Mouse (Mus musculus) liver, embryonic 14.5 days (tissue): ENCODE data around the gene Rapgef1. TPM values are rescaled to one million over a fixed set of nuclear protein-coding genes. Genes with fewer than 3 reads are reported as not detected.

Source experiments
- ATAC-seq: fragments of 200-750 bp; cut with Nextera tagmentation; 2 replicates; pipeline ENCODE4 v1.8.0; 2017; ENCODE audit warnings: moderate number of reproducible peaks, mild to moderate bottlenecking, moderate library complexity; ENCODE audit not compliant: insufficient read depth
- DNase-seq, 3 experiments: peaks; one replicate each; pipeline ENCODE4 v3.0.0-alpha.2; 2012 to 2013; ENCODE audit warnings: low read depth in 3 of 3, low spot score in 3 of 3
- H3K27ac ChIP-seq: fragments of 300-500 bp; sonication (generic); 2 replicates; pipeline ENCODE4 v1.5.1; 2014; ENCODE audit warnings: moderate library complexity, mild to moderate bottlenecking, control low read depth, inconsistent platforms
- H3K27me3 ChIP-seq: fragments of 300-500 bp; sonication (generic); 2 replicates; pipeline ENCODE4 v1.6.1; 2014; ENCODE audit warnings: mild to moderate bottlenecking, low read length, moderate library complexity; ENCODE audit not compliant: control insufficient read depth, insufficient read depth
- H3K36me3 ChIP-seq: fragments of 300-500 bp; sonication (generic); replicated peaks from 2 replicates; pipeline ENCODE4 v1.6.1; 2014; ENCODE audit warnings: low read depth; ENCODE audit not compliant: control insufficient read depth, insufficient read depth
- H3K4me1 ChIP-seq, 2 experiments: fragments of 200-500 bp in 1 of 2; fragments of 300-500 bp in 1 of 2; sonication (generic) in 1 of 2; replicated peaks; 2 replicates each; pipeline ENCODE4 v1.6.1; 2012 to 2014; ENCODE audit warnings: antibody characterized with exemption in 1 of 2, inconsistent platforms in 1 of 2, low read length in 1 of 2; ENCODE audit not compliant: control insufficient read depth in 2 of 2, insufficient read depth in 2 of 2
- H3K4me2 ChIP-seq: fragments of 300-500 bp; sonication (generic); 2 replicates; pipeline ENCODE4 v1.6.1; 2014; ENCODE audit warnings: low read depth, mild to moderate bottlenecking, control low read depth, moderate library complexity
- H3K4me3 ChIP-seq, 2 experiments: fragments of 200-500 bp in 1 of 2; fragments of 300-500 bp in 1 of 2; sonication (generic) in 1 of 2; 2 replicates each; pipeline ENCODE4 v1.5.1; 2012 to 2014; ENCODE audit warnings: low read depth in 2 of 2, low read length in 2 of 2, mild to moderate bottlenecking in 2 of 2, control low read depth in 1 of 2, inconsistent platforms in 1 of 2, moderate library complexity in 1 of 2; ENCODE audit not compliant: insufficient read depth in 1 of 2
- H3K9ac ChIP-seq: fragments of 300-500 bp; sonication (generic); replicated peaks from 2 replicates; pipeline ENCODE4 v1.6.1; 2014; ENCODE audit warnings: mild to moderate bottlenecking, control low read depth, moderate library complexity
- H3K9me3 ChIP-seq: fragments of 300-500 bp; sonication (generic); 2 replicates; pipeline ENCODE4 v1.6.1; 2016; ENCODE audit warnings: low read length, mixed read lengths; ENCODE audit not compliant: control insufficient read depth
- CTCF ChIP-seq: IDR thresholded peaks from 2 replicates; pipeline ENCODE4 v1.5.1; 2016; ENCODE audit warnings: antibody characterized with exemption, low read depth, control low read depth
- EP300 ChIP-seq: IDR thresholded peaks from 2 replicates; pipeline ENCODE4 v1.6.1; 2016; ENCODE audit warnings: antibody characterized with exemption, low read depth
- WGBS: fragments of 180-500 bp; shearing (Covaris S2); extraction: QIAGEN DNeasy Blood & Tissue Kit; methylation state at CpG from one replicate; pipeline ENCODE4 v1.1.7; 2014; ENCODE audit not compliant: insufficient replicate concordance; 5-methylcytosine and 5-hydroxymethylcytosine counted together
- polyA plus RNA-seq, 2 experiments: library from polyadenylated mRNA; depleted of rRNA in 1 of 2; stranded (reverse) in 1 of 2; unstranded in 1 of 2; fragments of >200 nt; fragmentation: Nextera tagmentation in 1 of 2; extraction: Ambion mirVana in 1 of 2; gene quantifications; 2 replicates each; pipeline versions ENCODE4 v1.2.1 to v1.2.3; 2012 to 2014

Rapgef1 gene
- polyA plus RNA-seq, 2 experiments, result 3.9 to 11.1 TPM

- H3K4me3 ChIP-seq, result no peak overlapping the region
- H3K9ac ChIP-seq, result no peak overlapping the region
- no peak for TF ChIP-seq EP300
- no peak for TF ChIP-seq CTCF
- H3K4me1 ChIP-seq, result 0 out of 4 replicates have a peak, but pooled peaks cover 0 to 7% of the 10 kb centered on the region in 2 experiments
- no peak overlapping the region for H3K4me2 ChIP-seq
- 30% methylated on average over 5 of the region's 5 CpGs for WGBS
- ATAC-seq, result no peak; the same call in 1 of the 2 replicates
- H3K36me3 ChIP-seq, result no peaks in the 10 kb centered on the region
- no peaks in the 10 kb centered on the region for H3K9me3 ChIP-seq
- H3K27ac ChIP-seq, result no peak overlapping the region
- H3K27me3 ChIP-seq, result no peaks in the 10 kb centered on the region
- no peak for DNase-seq
Measured at GRCm38 (mm10) chr2:29639953-29640743, 20.6 kb downstream of the Rapgef1 start.

DNA sequence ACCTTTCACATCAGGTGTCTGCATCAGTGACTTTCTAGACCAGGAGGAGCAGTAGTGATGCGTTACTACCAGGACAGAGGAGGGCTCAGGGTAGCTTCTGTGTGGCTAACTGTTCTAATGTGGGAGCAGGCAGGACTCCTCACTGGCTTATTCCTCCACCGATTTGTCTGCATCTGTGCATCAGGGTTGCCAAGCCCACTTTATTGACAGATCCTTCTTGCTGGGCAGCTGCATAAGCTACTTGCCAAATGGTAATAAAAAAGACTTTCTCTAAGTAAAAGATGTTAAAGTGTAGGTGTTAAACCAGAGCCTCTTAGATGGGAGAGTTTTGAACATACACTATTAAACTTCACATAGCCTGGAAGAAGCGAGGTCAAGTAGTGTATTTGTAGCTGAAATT, 22.2 kb downstream of the Rapgef1 start:
- no peak for TF ChIP-seq EP300
- no peak for TF ChIP-seq CTCF
- DNase-seq, result no peak
- no peak overlapping the region for H3K9ac ChIP-seq
- H3K4me3 ChIP-seq, result no peak overlapping the region
- H3K27me3 ChIP-seq, result no peaks in the 10 kb centered on the region
- no peaks in the 10 kb centered on the region for H3K36me3 ChIP-seq
- H3K4me1 ChIP-seq, result 0 out of 4 replicates have a peak, but pooled peaks cover 0 to 7% of the 10 kb centered on the region in 2 experiments
- H3K27ac ChIP-seq, result no peak overlapping the region
- H3K9me3 ChIP-seq, result no peaks in the 10 kb centered on the region
- WGBS, result 69% methylated on average over 3 of the region's 3 CpGs
- no peak overlapping the region for H3K4me2 ChIP-seq
- ATAC-seq, result no peak

DNA sequence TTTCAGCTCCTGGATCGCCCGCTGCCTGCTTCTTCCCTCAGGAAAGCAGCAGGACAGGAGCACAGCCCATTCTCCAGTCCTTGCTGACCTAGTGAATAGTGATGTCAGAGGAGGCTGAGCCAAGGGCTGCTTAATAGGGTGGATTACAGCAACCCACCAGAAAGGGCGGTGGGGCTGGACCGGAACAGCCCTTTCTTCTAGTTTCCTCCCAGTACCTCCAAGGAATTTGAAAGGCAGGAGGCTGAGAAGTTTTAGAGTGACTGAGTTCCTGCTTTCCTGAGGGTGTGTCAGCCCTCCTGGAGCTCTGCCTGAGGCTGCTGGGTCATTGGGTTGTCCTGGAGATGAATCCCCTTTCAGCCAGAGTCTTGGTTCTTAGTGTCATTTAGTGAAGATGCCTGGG, 23.9 kb downstream of the Rapgef1 start:
- TF ChIP-seq CTCF (no peak), EP300 (no peak)
- Histone ChIP-seq H3K36me3 (no peaks in the 10 kb centered on the region), H3K4me3 (no peak overlapping the region), H3K27me3 (no peaks in the 10 kb centered on the region), H3K4me1 (peaks cover 0 to 9% of the 10 kb centered on the region in 2 experiments; a peak in 1 of 4 replicates), H3K27ac (no peak overlapping the region), H3K9me3 (no peaks in the 10 kb centered on the region), H3K9ac (no peak overlapping the region), H3K4me2 (no peak overlapping the region)
- ATAC-seq (no peak), DNase-seq (no peak)
- WGBS, result 77% methylated on average over 4 of the region's 4 CpGs

DNA sequence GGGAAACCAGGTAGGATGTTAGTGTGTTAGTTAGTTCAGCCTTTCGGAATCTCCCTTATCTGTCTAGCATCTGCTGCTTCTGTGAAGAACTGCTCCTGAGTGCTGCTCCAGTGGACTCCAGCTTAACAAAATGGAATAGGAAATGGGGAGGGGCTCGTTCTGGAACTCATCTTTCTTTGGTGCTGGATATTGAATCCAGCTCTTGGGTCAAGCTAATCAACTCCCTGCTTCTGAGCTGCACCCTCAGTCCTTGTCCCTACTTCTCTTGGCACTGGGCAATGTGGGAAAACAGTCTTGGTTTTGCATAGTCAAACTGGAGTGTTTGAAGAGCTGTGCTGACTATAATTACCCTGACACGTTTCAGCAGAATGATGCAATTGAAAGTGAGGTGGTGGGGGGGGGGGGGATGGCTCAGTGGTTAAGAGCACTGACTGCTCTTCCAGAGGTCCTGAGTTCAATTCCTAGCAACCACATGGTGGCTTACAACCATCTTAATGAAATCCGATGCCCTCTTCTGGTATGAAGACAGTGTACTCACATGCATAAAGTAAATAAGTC, 25.6 kb downstream of the Rapgef1 start:
- no peaks in the 10 kb centered on the region for H3K27me3 ChIP-seq
- 61% methylated on average over 4 of the region's 4 CpGs for WGBS
- H3K9ac ChIP-seq, result no peak overlapping the region
- H3K36me3 ChIP-seq, result no peaks in the 10 kb centered on the region
- H3K9me3 ChIP-seq, result no peaks in the 10 kb centered on the region
- no peak overlapping the region for H3K4me3 ChIP-seq
- peaks cover 0 to 10% of the 10 kb centered on the region in 2 experiments; a peak in 2 of 4 replicates for H3K4me1 ChIP-seq
- DNase-seq, result no peak
- TF ChIP-seq EP300 (no peak), CTCF (no peak)
- no peak for ATAC-seq
- H3K4me2 ChIP-seq, result no peak overlapping the region
- H3K27ac ChIP-seq, result no peak overlapping the region

- Histone ChIP-seq H3K27ac (no peak overlapping the region), H3K36me3 (no peaks in the 10 kb centered on the region), H3K4me3 (no peak overlapping the region), H3K4me1 (peaks cover 0 to 8% of the 10 kb centered on the region in 2 experiments; a peak in 2 of 4 replicates), H3K9ac (no peak overlapping the region), H3K27me3 (no peaks in the 10 kb centered on the region), H3K9me3 (no peaks in the 10 kb centered on the region), H3K4me2 (no peak overlapping the region)
- DNase-seq, result no peak
- TF ChIP-seq CTCF (no peak), EP300 (no peak)
- ATAC-seq, result no peak
- WGBS, result 82% methylated on average over 3 of the region's 3 CpGs
Measured at GRCm38 (mm10) chr2:29646613-29647012, 27.1 kb downstream of the Rapgef1 start.
